Mouse (Mus musculus) testis, adult 2 months (tissue): ENCODE measurements around the gene Mlf2. TPM values are rescaled to one million over a fixed set of nuclear protein-coding genes. Genes with fewer than 3 reads are reported as not detected.
A peak's percentile ranks its signal among the peaks of the same experiment; 100 is the strongest.

Experiments used
- H3K27ac ChIP-seq: fragments of 200-500 bp; 2 replicates; pipeline ENCODE4 v1.5.1; 2012; ENCODE audit warnings: low read depth, low read length; ENCODE audit not compliant: control insufficient read depth, insufficient read depth
- H3K27me3 ChIP-seq: fragments of 200-500 bp; 2 replicates; pipeline ENCODE4 v1.6.1; 2012; ENCODE audit warnings: mild to moderate bottlenecking, low read length, moderate library complexity; ENCODE audit not compliant: control insufficient read depth, insufficient read depth
- H3K36me3 ChIP-seq: fragments of 200-500 bp; 2 replicates; pipeline ENCODE4 v1.6.1; 2012; ENCODE audit warnings: mild to moderate bottlenecking, low read length; ENCODE audit not compliant: control insufficient read depth, insufficient read depth
- H3K4me1 ChIP-seq: fragments of 200-500 bp; 2 replicates; pipeline ENCODE4 v1.6.1; 2012; ENCODE audit warnings: low read length; ENCODE audit not compliant: control insufficient read depth, insufficient read depth
- H3K4me3 ChIP-seq: fragments of 200-500 bp; 2 replicates; pipeline ENCODE4 v1.5.1; 2012; ENCODE audit warnings: low read depth, mild to moderate bottlenecking, low read length, moderate library complexity, mixed read lengths; ENCODE audit not compliant: control insufficient read depth
- CTCF ChIP-seq: fragments of 200-500 bp; IDR thresholded peaks from 2 replicates; pipeline ENCODE4 v1.5.1; 2012; ENCODE audit warnings: low read depth, mild to moderate bottlenecking, inconsistent platforms, low read length, moderate library complexity; ENCODE audit not compliant: control insufficient read depth, insufficient read depth, insufficient replicate concordance
- POLR2A ChIP-seq: fragments of 200-500 bp; IDR thresholded peaks from 2 replicates; pipeline ENCODE4 v1.6.1; 2012; ENCODE audit warnings: low read depth, mild to moderate bottlenecking, inconsistent platforms, low read length, moderate library complexity; ENCODE audit not compliant: control insufficient read depth
- polyA plus RNA-seq: library from polyadenylated mRNA; depleted of rRNA; stranded (reverse); fragments of >200 nt; gene quantifications from 2 replicates; pipeline ENCODE4 v1.2.3, GENCODE M21; 2012; rRNA removed

Mlf2 gene
- polyA plus RNA-seq, result 75.4 and 76.5 TPM in 2 replicates

DNA sequence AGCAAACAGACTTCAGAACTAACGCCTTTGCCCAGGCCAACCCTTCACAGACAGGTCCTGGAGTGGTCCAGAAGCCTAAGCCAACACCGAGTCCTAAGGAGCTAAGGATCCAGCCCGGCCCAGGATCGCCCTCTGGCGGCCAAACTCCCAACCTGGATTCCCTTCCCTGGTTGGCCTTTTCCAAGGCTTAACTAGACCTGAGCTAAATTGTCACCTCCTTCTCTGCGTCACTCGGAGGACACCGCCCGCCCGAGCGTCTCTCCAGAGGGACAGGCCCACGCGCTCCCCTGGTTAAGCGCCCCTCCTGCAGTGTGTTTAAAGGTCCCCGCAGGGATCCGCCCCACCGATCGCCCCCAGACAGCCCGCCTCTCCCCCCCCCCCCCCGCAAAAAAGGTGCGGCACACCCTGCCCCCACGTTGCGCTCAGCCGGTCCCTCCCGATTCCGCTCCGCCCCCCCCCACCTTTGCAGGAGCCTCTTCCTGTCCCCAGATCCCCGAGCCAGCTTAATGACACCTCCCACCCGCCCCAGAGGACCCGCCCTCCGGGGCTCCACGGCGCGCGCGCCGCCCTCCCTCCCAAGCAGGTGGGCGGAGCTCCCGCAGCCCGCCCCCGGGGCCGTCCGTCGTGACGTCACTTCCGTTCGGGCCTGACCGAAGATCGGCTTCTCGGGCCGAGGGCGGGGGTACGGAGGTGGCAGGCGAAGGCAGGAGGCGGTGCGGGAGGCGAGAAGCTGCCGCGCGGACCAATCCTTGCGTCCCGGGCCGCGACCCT is at the start of gene Mlf2:
Mlf2 (plus strand) TSS at position 633 of the 771 bp plus-strand sequence.
- H3K4me1 ChIP-seq, result peaks cover 7% of the 10 kb centered on the region
- peak within 1 kb of the TSS; percentile 97 for H3K4me3 ChIP-seq
- H3K27ac ChIP-seq, result peak within 1 kb of the TSS; percentile 83
- TF ChIP-seq POLR2A (peak; percentile 79), CTCF (peak; percentile 90)
- no peaks in the 10 kb centered on the region; the same call in none of the 2 replicates for H3K36me3 ChIP-seq
- no peaks in the 10 kb centered on the region for H3K27me3 ChIP-seq

DNA sequence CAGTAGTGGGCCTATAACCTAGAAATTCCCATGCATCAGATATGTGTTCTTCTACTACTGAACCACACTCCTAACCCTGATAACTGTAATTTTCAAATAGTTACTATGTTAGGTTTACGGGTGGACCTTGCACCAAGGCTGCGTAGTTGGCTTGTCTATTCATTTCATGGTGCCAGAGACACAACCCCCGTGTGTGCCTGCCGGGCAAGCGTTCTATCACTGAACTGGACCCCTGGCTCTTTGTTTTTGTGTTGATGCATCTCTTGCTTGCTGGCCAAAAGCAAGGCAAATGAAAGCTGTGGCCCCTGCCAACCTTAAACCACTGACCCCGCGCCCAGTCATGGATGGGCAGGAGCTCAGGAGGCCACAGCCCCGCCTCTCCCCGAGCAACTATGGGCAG is 49.4 kb upstream of the Mlf2 start:
- no peak overlapping the region for H3K4me3 ChIP-seq
- H3K27me3 ChIP-seq, result no peaks in the 10 kb centered on the region
- no peaks in the 10 kb centered on the region for H3K36me3 ChIP-seq
- TF ChIP-seq CTCF, result no peak
- no peak for TF ChIP-seq POLR2A
- H3K4me1 ChIP-seq, result no peaks in the 10 kb centered on the region; the same call in 1 of the 2 replicates
- no peak overlapping the region for H3K27ac ChIP-seq

DNA sequence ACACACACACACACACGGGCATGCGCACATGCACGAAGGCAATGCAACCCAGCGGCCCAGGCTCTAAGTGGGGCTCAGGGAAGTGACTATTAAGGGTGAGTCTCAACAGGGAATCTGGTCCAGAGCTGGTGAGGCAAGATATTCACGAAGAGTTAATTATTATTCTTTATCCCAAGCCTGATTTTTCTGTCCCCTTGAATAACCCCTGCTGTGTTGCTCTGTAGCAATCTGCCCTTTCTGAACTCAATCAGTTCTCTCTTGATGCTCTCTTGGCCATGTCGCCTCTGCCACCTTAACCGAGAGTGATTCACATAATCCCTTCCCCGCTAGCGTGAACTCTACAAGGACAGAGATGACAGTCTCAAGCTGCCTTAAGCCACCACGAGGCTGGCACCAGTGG is 47.8 kb upstream of the Mlf2 start:
- Histone ChIP-seq H3K4me1 (no peaks in the 10 kb centered on the region; the same call in 1 of the 2 replicates), H3K27me3 (no peaks in the 10 kb centered on the region)
- TF ChIP-seq POLR2A (no peak), CTCF (no peak)

DNA sequence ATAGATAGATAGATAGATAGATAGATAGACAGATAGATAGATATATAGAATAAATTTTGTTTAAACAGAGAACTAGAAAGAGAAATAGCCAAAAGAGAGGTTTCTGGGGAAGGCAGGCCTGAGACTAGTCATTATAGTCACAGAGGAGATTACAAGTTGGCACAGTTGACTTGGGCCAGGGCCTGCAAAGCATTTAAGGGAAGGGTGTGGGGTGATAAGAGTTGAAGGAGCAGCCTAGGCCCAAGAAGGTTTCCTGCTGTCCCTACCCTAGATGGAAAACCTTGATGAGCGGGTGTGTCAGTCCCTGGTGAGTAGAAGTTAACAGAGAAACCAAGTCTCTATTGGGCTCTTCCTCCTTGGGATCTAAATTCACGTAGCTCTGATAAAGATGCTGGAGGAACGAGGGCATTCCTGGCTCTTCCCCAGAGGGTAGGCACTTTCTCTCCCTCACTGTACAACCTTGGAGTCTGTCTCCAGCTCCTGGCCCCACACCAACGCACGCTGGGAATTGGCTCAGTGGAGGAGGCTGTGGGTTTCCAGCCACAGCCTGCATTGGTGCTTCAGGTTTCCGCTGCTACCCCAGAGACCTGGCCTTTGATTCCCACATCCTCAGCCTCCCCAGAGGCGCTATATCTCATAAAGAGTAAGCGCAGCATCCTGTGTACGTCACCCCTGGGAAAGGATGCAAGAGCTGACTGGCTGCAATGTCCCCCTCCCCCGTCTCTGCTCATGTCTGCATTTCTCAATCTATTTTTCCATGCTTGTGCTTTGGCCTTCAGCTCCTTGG is 46.3 kb upstream of the Mlf2 start:
- H3K4me1 ChIP-seq, result no peaks in the 10 kb centered on the region; the same call in 1 of the 2 replicates
- H3K4me3 ChIP-seq, result no peak overlapping the region
- no peaks in the 10 kb centered on the region for H3K27me3 ChIP-seq
- no peak overlapping the region for H3K27ac ChIP-seq
- H3K36me3 ChIP-seq, result no peaks in the 10 kb centered on the region
- TF ChIP-seq POLR2A (no peak), CTCF (no peak)

More for the DNA sequence above, 47.8 kb upstream of the Mlf2 start:
- Histone ChIP-seq H3K4me3 (no peak overlapping the region), H3K27ac (no peak overlapping the region), H3K36me3 (no peaks in the 10 kb centered on the region)

DNA sequence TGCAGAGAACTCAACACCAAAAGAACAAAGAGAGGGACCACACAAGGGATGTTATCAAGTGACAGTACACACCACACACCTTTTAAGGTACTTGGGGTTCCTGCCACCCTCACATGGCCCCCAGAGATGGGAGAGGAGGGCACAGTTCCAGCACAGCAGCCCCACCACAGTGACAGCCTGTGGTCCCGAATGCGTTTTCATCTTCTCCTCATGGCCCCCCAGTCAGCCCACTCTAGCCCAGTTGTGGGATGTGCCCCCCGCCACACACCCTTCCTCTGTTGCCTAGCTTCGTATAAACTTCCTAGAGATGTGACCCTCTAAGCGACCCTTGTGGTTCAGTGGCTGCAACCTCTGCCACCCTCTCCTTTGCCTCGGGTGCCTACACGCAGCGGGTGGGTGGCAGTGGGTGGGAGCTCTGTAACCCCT is 45.2 kb upstream of the Mlf2 start:
- TF ChIP-seq CTCF, result no peak
- no peak for TF ChIP-seq POLR2A
- H3K4me1 ChIP-seq, result no peaks in the 10 kb centered on the region; the same call in 1 of the 2 replicates
- H3K4me3 ChIP-seq, result no peak overlapping the region
- H3K36me3 ChIP-seq, result no peaks in the 10 kb centered on the region
- no peak overlapping the region for H3K27ac ChIP-seq
- H3K27me3 ChIP-seq, result no peaks in the 10 kb centered on the region

DNA sequence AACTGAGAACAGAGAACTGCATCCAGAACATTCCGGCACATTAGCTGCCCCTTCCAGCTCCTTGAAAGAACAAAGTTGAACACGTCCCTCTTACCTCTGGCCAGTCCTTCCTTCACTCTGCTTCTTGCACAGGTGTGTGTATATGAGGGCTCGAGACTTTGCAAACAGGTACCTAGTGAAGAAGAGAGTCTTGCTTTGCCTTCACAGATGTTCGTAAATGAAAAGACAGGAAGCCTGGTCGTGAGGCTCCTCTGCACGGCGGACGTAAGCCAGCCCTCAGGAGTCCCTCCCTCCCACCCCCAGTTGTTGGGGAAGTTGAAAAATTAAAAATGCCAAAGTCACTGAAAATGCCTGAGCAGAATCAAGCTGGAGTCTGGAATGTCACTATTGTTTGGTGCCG is 43.2 kb upstream of the Mlf2 start, which contains the start of gene Cd4:
Cd4 (minus strand) TSS at position 236 of the 400 bp plus-strand sequence.
- no peak within 1 kb of the TSS for H3K27ac ChIP-seq
- H3K27me3 ChIP-seq, result no peaks in the 10 kb centered on the region

DNA sequence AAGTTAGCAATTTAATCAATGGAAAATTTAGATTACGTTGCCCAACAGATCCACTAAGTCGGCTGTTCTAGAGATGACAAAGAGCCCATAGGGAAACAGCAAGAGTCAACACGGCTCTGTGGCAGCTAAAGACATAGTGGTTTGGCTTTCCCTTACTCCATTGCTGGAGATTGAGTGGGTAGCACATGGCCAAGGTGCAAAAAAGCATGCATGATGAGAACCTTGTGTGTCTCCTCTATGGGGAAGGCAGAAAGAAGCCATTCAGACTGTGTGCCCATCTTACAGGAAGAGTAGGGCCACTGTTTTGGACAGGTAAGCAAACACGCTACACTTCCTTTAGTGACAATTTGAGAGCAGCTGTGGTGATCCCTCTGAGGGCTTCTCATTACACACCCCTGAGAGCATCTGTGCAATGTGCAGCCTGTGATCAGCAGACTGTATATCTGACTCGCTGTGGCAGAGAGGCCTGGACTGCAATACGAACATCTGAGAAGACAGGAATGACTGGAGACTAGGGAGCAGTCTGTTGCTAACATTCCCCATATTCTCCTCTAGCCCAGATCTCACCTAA is 42.5 kb upstream of the Mlf2 start:
- Histone ChIP-seq H3K27ac (no peak overlapping the region), H3K27me3 (no peaks in the 10 kb centered on the region), H3K4me1 (no peaks in the 10 kb centered on the region; the same call in 1 of the 2 replicates), H3K4me3 (no peak overlapping the region), H3K36me3 (no peaks in the 10 kb centered on the region)
- TF ChIP-seq CTCF, result no peak
- no peak for TF ChIP-seq POLR2A

More for the DNA sequence above, 43.2 kb upstream of the Mlf2 start, which contains the start of gene Cd4:
- Histone ChIP-seq H3K4me1 (no peaks in the 10 kb centered on the region; the same call in 1 of the 2 replicates), H3K4me3 (no peak within 1 kb of the TSS), H3K36me3 (no peaks in the 10 kb centered on the region)
- TF ChIP-seq CTCF (no peak), POLR2A (no peak)
